Mouse (Mus musculus) forebrain, postnatal 0 days (tissue): ENCODE measurements around the gene Slx4ip. TPM values are rescaled to one million over a fixed set of nuclear protein-coding genes. Genes with fewer than 3 reads are reported as not detected.

Source experiments
- ATAC-seq: fragments of 200-750 bp; cut with Nextera tagmentation; 2 replicates; pipeline ENCODE4 v1.8.0; 2017; ENCODE audit warnings: mild to moderate bottlenecking, moderate library complexity
- DNase-seq: peaks from one replicate; pipeline ENCODE4 v3.0.0-alpha.2; 2015
- H3K27ac ChIP-seq: fragments of 300-500 bp; sonication (generic); 2 replicates; pipeline ENCODE4 v1.5.1; 2014; ENCODE audit warnings: low read depth, mild to moderate bottlenecking, antibody characterized with exemption, low read length, moderate library complexity, mixed read lengths
- H3K27me3 ChIP-seq: fragments of 300-500 bp; sonication (generic); 2 replicates; pipeline ENCODE4 v1.6.1; 2014; ENCODE audit warnings: mild to moderate bottlenecking, low read length, mixed read lengths; ENCODE audit not compliant: insufficient read depth
- H3K36me3 ChIP-seq: fragments of 300-500 bp; sonication (generic); 2 replicates; pipeline ENCODE4 v1.6.1; 2014; ENCODE audit warnings: mild to moderate bottlenecking, moderate library complexity; ENCODE audit not compliant: insufficient read depth
- H3K4me1 ChIP-seq: fragments of 300-500 bp; sonication (generic); 2 replicates; pipeline ENCODE4 v1.6.1; 2014; ENCODE audit warnings: antibody characterized with exemption; ENCODE audit not compliant: insufficient read depth
- H3K4me2 ChIP-seq: fragments of 300-500 bp; sonication (generic); 2 replicates; pipeline ENCODE4 v1.6.1; 2014; ENCODE audit warnings: low read depth, mild to moderate bottlenecking, moderate library complexity
- H3K4me3 ChIP-seq: fragments of 300-500 bp; sonication (generic); 2 replicates; pipeline ENCODE4 v1.5.1; 2014; ENCODE audit warnings: low read depth, low read length, mixed read lengths
- H3K9ac ChIP-seq: fragments of 300-500 bp; sonication (generic); 2 replicates; pipeline ENCODE4 v1.6.1; 2014; ENCODE audit warnings: mild to moderate bottlenecking
- H3K9me3 ChIP-seq: fragments of 300-500 bp; sonication (generic); 2 replicates; pipeline ENCODE4 v1.6.1; 2016; ENCODE audit warnings: low read length
- CTCF ChIP-seq: sonication (generic); IDR thresholded peaks from 2 replicates; pipeline ENCODE4 v1.5.1; 2016; ENCODE audit warnings: antibody characterized with exemption, control low read depth, low read depth
- WGBS: fragments of 180-500 bp; shearing (Covaris S2); extraction: QIAGEN DNeasy Blood & Tissue Kit; methylation state at CpG from one replicate; pipeline ENCODE4 v1.1.7; 2014; 5-methylcytosine and 5-hydroxymethylcytosine counted together
- polyA plus RNA-seq: library from polyadenylated mRNA; unstranded; fragments of >200 nt; fragmentation: Nextera tagmentation; extraction: Ambion mirVana; gene quantifications from 2 replicates; pipeline ENCODE4 v1.2.1, GENCODE M21; 2015
- total RNA-seq: library from RNA; depleted of rRNA; stranded (reverse); fragments of >200 nt; gene quantifications from 2 replicates; pipeline ENCODE4 v1.2.3, GENCODE M21; 2014

Gene Slx4ip
- total and polyA plus RNA-seq, 2 experiments from 2014 or later = 8.1 to 13.6 TPM

- Histone ChIP-seq H3K27ac (no peak overlapping the region), H3K4me2 (no peak overlapping the region), H3K9ac (no peak overlapping the region), H3K4me3 (no peak overlapping the region), H3K9me3 (no peaks in the 10 kb centered on the region), H3K4me1 (no peaks in the 10 kb centered on the region), H3K36me3 (no peaks in the 10 kb centered on the region), H3K27me3 (no peaks in the 10 kb centered on the region)
- WGBS = 50% methylated on average over 1 of the region's 1 CpGs
- DNase-seq (no peak), ATAC-seq (no peak)
- TF ChIP-seq CTCF = no peak
These were observed 121.0 kb downstream of the Slx4ip start for GRCm38 (mm10) chr2:137011980-137012379.

- no peak for TF ChIP-seq CTCF
- H3K27ac ChIP-seq = no peak overlapping the region
These were observed 122.1 kb downstream of the Slx4ip start for GRCm38 (mm10) chr2:137013151-137013550.

GRCm38 (mm10) chr2:137013811-137014350, 122.9 kb downstream of the Slx4ip start:
- Histone ChIP-seq H3K9ac (no peak overlapping the region), H3K27ac (no peak overlapping the region), H3K9me3 (no peaks in the 10 kb centered on the region), H3K36me3 (no peaks in the 10 kb centered on the region), H3K4me2 (no peak overlapping the region), H3K27me3 (no peaks in the 10 kb centered on the region), H3K4me1 (no peaks in the 10 kb centered on the region), H3K4me3 (no peak overlapping the region)
- WGBS = 58% methylated on average over 4 of the region's 4 CpGs
- ATAC-seq (no peak), DNase-seq (no peak)
- no peak for TF ChIP-seq CTCF

More at GRCm38 (mm10) chr2:137013151-137013550, 122.1 kb downstream of the Slx4ip start:
- no peak for ATAC-seq
- Histone ChIP-seq H3K4me1 (no peaks in the 10 kb centered on the region), H3K36me3 (no peaks in the 10 kb centered on the region), H3K4me3 (no peak overlapping the region), H3K9ac (no peak overlapping the region), H3K27me3 (no peaks in the 10 kb centered on the region), H3K4me2 (no peak overlapping the region), H3K9me3 (no peaks in the 10 kb centered on the region)
- WGBS = 75% methylated on average over 3 of the region's 3 CpGs
- DNase-seq = no peak

- no peak overlapping the region for H3K27ac ChIP-seq
- H3K9me3 ChIP-seq = no peaks in the 10 kb centered on the region
- no peak for DNase-seq
- no peak overlapping the region for H3K4me3 ChIP-seq
- H3K4me1 ChIP-seq = no peaks in the 10 kb centered on the region
- no peak for TF ChIP-seq CTCF
- 83% methylated on average over 2 of the region's 2 CpGs for WGBS
- no peak overlapping the region for H3K4me2 ChIP-seq
- no peak for ATAC-seq
- H3K36me3 ChIP-seq = no peaks in the 10 kb centered on the region
- no peaks in the 10 kb centered on the region for H3K27me3 ChIP-seq
- no peak overlapping the region for H3K9ac ChIP-seq
These were observed 123.4 kb downstream of the Slx4ip start for GRCm38 (mm10) chr2:137014423-137014822.

- DNase-seq (no peak), ATAC-seq (no peak)
- H3K9ac ChIP-seq = no peak overlapping the region
- H3K27ac ChIP-seq = no peak overlapping the region
- no peak overlapping the region for H3K4me2 ChIP-seq
- TF ChIP-seq CTCF = no peak
- no peaks in the 10 kb centered on the region for H3K36me3 ChIP-seq
- no peaks in the 10 kb centered on the region for H3K9me3 ChIP-seq
- no peaks in the 10 kb centered on the region for H3K4me1 ChIP-seq
- H3K4me3 ChIP-seq = no peak overlapping the region
- 92% methylated on average over 2 of the region's 2 CpGs for WGBS
- H3K27me3 ChIP-seq = no peaks in the 10 kb centered on the region
These were observed 153.1 kb downstream of the Slx4ip start for GRCm38 (mm10) chr2:137044122-137044521.

- no peak for TF ChIP-seq CTCF
- H3K27me3 ChIP-seq = no peaks in the 10 kb centered on the region
- no peak for ATAC-seq
These were observed 158.3 kb downstream of the Slx4ip start for GRCm38 (mm10) chr2:137049367-137049766.

GRCm38 (mm10) chr2:137049906-137050305, 158.9 kb downstream of the Slx4ip start:
- H3K27me3 ChIP-seq = no peaks in the 10 kb centered on the region
- H3K4me2 ChIP-seq = no peak overlapping the region
- no peaks in the 10 kb centered on the region for H3K9me3 ChIP-seq
- no peak overlapping the region for H3K9ac ChIP-seq
- H3K36me3 ChIP-seq = no peaks in the 10 kb centered on the region
- 72% methylated on average over 1 of the region's 1 CpGs for WGBS
- no peak for TF ChIP-seq CTCF
- no peaks in the 10 kb centered on the region for H3K4me1 ChIP-seq
- DNase-seq (no peak), ATAC-seq (no peak)
- no peak overlapping the region for H3K27ac ChIP-seq
- H3K4me3 ChIP-seq = no peak overlapping the region

More at GRCm38 (mm10) chr2:137049367-137049766, 158.3 kb downstream of the Slx4ip start:
- no peak for DNase-seq
- no peak overlapping the region for H3K4me3 ChIP-seq
- no peak overlapping the region for H3K27ac ChIP-seq
- H3K4me2 ChIP-seq = no peak overlapping the region
- no peaks in the 10 kb centered on the region for H3K4me1 ChIP-seq
- H3K9ac ChIP-seq = no peak overlapping the region
- no peaks in the 10 kb centered on the region for H3K36me3 ChIP-seq
- 78% methylated on average over 2 of the region's 2 CpGs for WGBS
- no peaks in the 10 kb centered on the region for H3K9me3 ChIP-seq
